ENCODE assay signal across 8 mouse cellular contexts in the genomic region with DNA sequence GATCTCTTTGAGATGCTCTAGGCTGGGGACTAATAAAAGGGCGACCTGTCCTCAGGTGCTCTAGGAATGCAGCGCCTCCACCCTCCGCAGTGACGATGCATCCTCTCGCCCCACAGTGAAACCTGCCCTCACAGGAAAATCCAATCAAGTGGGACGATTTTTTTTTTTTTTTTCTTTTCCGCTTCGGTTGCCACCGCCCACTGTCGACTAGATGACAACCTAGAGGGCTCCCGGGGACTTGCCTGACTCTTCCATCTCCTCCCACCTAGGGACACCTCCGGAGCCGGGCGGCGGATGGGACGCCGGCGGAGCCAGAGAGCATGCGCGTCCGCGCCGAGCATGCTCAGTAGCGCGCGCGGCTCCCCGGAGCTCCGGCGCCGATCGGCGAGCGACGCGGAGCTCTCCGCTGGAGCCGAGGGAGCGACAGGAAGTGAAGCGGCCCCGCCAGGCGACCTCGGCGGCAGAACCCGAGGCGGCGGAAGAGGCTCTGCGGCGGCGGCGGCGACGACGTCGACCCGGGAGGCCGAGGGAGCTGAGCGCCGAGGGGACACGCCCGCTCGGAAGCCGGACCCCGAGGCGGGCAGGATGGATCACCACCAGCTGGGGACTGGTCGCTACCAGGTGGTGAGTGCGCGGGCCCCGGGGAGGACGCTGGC. TPM values are rescaled to one million over a fixed set of nuclear protein-coding genes. Genes with fewer than 3 reads are reported as not detected.
DNase-seq lines count a peak whose midpoint lies in the region; ATAC-seq and TF ChIP-seq lines count a peak whose summit lies in the region.

Ndfip2 (plus strand) TSS at position 195 of the 656 bp plus-strand sequence.

- under 1% methylated on average over 47 of the region's 70 CpGs for WGBS in forebrain, embryonic 14.5 days
- under 1% methylated on average over 60 of the region's 70 CpGs for WGBS in lung, embryonic 15.5 days

- H3K4me2 ChIP-seq in forebrain, embryonic 14.5 days (ENCODE audit: low read length) = peak within 1 kb of the TSS; percentile 60
- peak within 1 kb of the TSS; percentile 75 for H3K4me2 ChIP-seq in lung, embryonic 15.5 days

- no peaks in the 10 kb centered on the region for H3K9me3 ChIP-seq in forebrain, embryonic 14.5 days (replicated peaks; ENCODE audit: control insufficient read depth, low read length)
- H3K9me3 ChIP-seq in lung, embryonic 15.5 days = no peaks in the 10 kb centered on the region

- H3K9ac ChIP-seq in forebrain, embryonic 14.5 days (ENCODE audit: low read length) = peak within 1 kb of the TSS; percentile 95
- peak within 1 kb of the TSS; percentile 90 for H3K9ac ChIP-seq in lung, embryonic 15.5 days

- intact Hi-C loops in heart, postnatal 14 days (cut with DNase I) = no loop called here

- ATAC-seq in cerebellum, adult (ENCODE audit: insufficient number of reproducible peaks, low FRiP score, low TSS enrichment) = peak; percentile 98
- peak; percentile 97 for ATAC-seq in forebrain, embryonic 14.5 days
- ATAC-seq in lung, embryonic 15.5 days (ENCODE audit: borderline replicate concordance, extremely low read depth, low FRiP score, low TSS enrichment) = peak; percentile 96

- H3K4me1 ChIP-seq in forebrain, embryonic 14.5 days (ENCODE audit: control insufficient read depth, insufficient read depth, low read length) = peaks cover 3% of the 10 kb centered on the region; the same call in 1 of the 2 replicates
- H3K4me1 ChIP-seq in lung, embryonic 15.5 days = peaks cover 7% of the 10 kb centered on the region; the same call in 1 of the 2 replicates

- H3K36me3 ChIP-seq in forebrain, embryonic 14.5 days (ENCODE audit: control insufficient read depth, insufficient read depth, low read length) = no peaks in the 10 kb centered on the region
- H3K36me3 ChIP-seq in lung, embryonic 15.5 days = no peaks in the 10 kb centered on the region

- H3K27ac ChIP-seq in forebrain, embryonic 14.5 days (ENCODE audit: low read depth, low read length) = peak within 1 kb of the TSS; percentile 93
- H3K27ac ChIP-seq in layer of hippocampus, adult 2 months = peak within 1 kb of the TSS; percentile 93
- H3K27ac ChIP-seq in lung, embryonic 15.5 days = peak within 1 kb of the TSS; percentile 94

- peak; percentile 26; the same call in 1 of the 2 replicates for TF ChIP-seq CTCF in layer of hippocampus, adult 2 months (conservative IDR thresholded peaks at IDR 0.05)

- H3K4me3 ChIP-seq in forebrain, embryonic 14.5 days (ENCODE audit: low read depth, low read length) = peak within 1 kb of the TSS; percentile 82
- peak within 1 kb of the TSS; percentile 89 for H3K4me3 ChIP-seq in layer of hippocampus, adult 2 months
- peak within 1 kb of the TSS; percentile 88 for H3K4me3 ChIP-seq in lung, embryonic 15.5 days

- no peaks in the 10 kb centered on the region for H3K27me3 ChIP-seq in forebrain, embryonic 14.5 days (replicated peaks; ENCODE audit: control insufficient read depth, insufficient read depth, low read length)
- no peaks in the 10 kb centered on the region for H3K27me3 ChIP-seq in lung, embryonic 15.5 days

- DNase-seq in ES-CJ7 (ENCODE audit: low read depth, low spot score) = peak; percentile 92
- DNase-seq in forebrain, embryonic 14.5 days (ENCODE audit: low spot score) = peak; percentile 94
- DNase-seq in heart, postnatal 14 days = peak; percentile 92 to 94
- peak; percentile 88 to 91 for DNase-seq in layer of hippocampus, adult 2 months (ENCODE audit: low spot score in 2 of 2)
- DNase-seq in ovary, adult 18-20 months (ENCODE audit: low spot score) = peak; percentile 80
- DNase-seq in thymus, postnatal 0 days (ENCODE audit: low spot score) = peak; percentile 92

RNA-seq across cellular contexts. Expression of gene Ndfip2, which starts in this region (rescaled TPM):
- polyA plus RNA-seq in forebrain, embryonic 14.5 days (2014; fragmentation: Nextera tagmentation; extraction: Ambion mirVana) = 91.1 and 94.1 TPM in 2 replicates
- 10 to 100 TPM; 20.9 to 21.8 TPM for total RNA-seq in heart, postnatal 14 days (2021)
- 10 to 100 TPM; 80.1 to 82.4 TPM for total RNA-seq in layer of hippocampus, adult 2 months (2021)
- 58.4 and 65.0 TPM in 2 replicates for polyA plus RNA-seq in lung, embryonic 15.5 days (2015; fragmentation: Nextera tagmentation; extraction: Ambion mirVana)
- 97.8 and 108 TPM in 2 replicates for polyA plus RNA-seq in thymus, postnatal 0 days (2015; fragmentation: Nextera tagmentation; extraction: Ambion mirVana)

Comparison
In these comparisons a context has a peak if more than half of its experiments do, and no peak if none do; other contexts are left out.
1. Peak in every context shown above with its lines: DNase-seq, ATAC-seq, H3K4me3 ChIP-seq and H3K27ac ChIP-seq.